Mouse (Mus musculus) spleen, adult 18-20 months (tissue): ENCODE measurements around the gene Tmem131l.

Experiments
- DNase-seq, 2 experiments: peaks; one replicate each; pipeline ENCODE4 v3.0.0; 2022; ENCODE audit warnings: mixed read lengths in 2 of 2

The Tmem131l gene

DNA sequence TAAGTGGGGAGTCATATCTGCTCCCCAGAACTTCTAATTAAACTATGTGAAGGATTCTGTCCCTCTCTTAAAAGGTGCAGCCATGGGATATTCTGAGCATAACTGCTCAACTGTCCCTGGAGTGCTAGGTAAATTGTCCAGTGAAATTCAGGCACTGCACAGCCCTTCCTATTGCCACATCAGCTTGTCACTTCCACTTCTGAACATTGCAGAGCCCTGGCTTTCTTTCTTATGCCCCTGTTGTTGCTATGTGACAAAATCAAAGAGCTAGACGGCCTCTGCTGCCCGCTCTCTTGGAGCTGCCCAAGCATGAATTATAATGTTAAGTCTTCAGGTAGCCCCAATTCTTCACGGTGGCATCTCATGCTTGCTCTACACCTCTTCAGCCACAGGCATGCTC is 180.9 kb downstream of the Tmem131l start:
- DNase-seq, result no peak

DNA sequence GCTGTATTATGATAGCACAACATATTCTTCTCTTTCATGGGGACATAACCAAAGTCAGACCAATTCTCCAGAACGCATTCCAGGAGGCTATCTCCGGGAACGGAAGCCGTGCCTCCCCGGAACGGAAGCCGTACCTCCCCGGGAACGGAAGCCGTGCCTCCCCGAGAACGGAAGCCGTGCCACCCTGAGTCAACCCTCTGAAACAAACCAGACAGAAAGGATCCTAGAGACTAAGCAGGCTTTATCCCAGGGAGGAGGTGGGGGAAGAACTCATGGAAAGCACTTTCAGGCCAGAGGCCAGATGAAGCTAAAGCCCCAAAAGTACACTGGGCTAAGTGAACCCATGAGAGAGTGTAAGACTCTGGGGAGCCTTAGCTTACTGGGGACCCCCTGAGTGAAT is 182.4 kb downstream of the Tmem131l start:
- no peak for DNase-seq

DNA sequence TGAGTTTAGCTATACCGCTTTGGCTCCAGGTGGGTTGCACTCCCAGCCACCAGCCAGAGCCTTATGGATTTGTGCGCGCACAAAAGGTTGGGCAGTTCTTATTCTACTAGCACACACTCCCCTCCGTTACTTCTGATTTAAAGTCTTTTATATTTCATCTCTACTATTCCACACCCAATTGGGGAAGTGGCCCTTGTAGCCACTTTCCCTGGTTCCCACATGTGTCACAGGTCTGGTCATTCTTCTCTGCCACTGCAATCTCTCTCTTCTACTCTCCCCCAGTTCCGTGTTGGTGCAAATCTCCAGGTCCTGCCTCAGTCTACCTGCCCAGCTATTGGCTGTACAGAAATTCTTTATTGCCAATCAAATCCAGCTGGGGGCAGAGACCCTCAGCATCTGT is 184.3 kb downstream of the Tmem131l start:
- no peak for DNase-seq

DNA sequence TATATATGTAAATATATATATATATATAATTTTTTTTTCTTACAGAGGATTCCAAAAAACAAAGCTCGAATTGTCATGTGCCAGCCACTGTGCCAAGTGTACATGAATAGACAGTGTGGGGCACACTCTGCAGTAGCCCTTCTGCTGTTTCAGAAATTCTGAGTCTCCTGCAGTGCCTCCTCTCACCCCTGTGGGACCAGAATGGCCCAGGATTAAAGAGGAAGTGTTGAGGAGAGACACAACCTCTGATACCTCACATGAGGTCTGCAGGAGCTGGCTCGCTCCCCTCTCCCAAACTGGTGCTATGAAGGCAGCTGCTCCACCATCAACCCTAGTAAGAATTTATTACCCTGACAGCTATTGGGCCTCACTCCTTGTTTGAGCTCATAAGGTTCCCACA is 190.6 kb downstream of the Tmem131l start:
- no peak for DNase-seq
